Mouse (Mus musculus): ENCODE data around the gene Gm33543. TPM values are rescaled to one million over a fixed set of nuclear protein-coding genes. Genes with fewer than 3 reads are reported as not detected.

The Gm33543 gene
- polyA plus RNA-seq (2015; fragmentation: Nextera tagmentation; extraction: Ambion mirVana), result 0.12 and 0.13 TPM in 2 replicates

DNA sequence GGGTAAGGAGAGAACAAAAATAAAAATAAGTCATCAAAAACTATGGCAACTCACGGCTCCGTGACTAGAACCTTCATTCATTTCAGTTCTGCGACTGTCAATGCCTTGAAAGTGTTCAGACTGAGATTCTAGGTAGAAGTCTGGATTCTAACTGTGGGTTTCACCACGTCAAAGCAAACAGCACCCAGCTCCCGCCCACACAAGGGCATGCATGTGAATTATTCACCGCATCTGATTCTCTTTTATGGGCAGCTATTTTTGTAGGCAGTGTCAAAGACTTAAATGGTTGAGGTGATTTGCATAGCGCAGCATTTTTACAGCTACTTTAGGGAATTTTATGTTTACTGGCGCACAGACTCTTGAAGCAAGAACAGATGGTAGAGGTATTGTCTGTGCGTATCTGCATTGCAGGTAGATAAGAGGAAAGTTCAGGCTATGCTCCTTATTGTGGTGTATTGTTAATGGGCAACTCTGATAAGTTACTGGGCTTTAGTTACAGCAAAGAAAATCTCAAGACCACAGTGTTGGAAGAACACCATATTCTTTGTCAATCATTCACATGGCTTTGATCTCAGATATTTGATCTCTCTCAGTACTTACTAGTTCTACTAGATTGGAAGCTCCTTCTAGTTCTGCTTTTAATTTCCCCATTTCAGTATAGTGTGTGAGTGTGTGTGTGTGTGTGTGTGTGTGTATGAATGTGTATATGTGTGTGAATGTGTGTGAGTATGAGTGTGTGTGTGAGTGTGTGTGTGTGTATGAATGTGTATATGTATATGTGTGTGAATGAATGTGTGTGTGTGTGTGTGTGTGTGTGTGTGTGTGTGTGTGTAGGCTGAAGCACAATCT lies at the start of gene Gm33543:
Gene Gm33543 (minus strand): TSS at position 142 of the 849 bp plus-strand sequence.
- Histone ChIP-seq H3K36me3 (replicated peaks) (no peaks in the 10 kb centered on the region), H3K9ac (no peak within 1 kb of the TSS), H3K27ac (replicated peaks) (no peak within 1 kb of the TSS), H3K4me3 (replicated peaks) (no peak within 1 kb of the TSS), H3K4me1 (replicated peaks) (0 out of 2 replicates have a peak, but pooled peaks cover 3% of the 10 kb centered on the region), H3K4me2 (no peak within 1 kb of the TSS), H3K9me3 (replicated peaks) (no peaks in the 10 kb centered on the region), H3K27me3 (no peaks in the 10 kb centered on the region)
- no peak for ATAC-seq (ENCODE audit: insufficient read depth)
- WGBS (ENCODE audit: insufficient replicate concordance), result 68% methylated on average over 9 of the region's 9 CpGs

DNA sequence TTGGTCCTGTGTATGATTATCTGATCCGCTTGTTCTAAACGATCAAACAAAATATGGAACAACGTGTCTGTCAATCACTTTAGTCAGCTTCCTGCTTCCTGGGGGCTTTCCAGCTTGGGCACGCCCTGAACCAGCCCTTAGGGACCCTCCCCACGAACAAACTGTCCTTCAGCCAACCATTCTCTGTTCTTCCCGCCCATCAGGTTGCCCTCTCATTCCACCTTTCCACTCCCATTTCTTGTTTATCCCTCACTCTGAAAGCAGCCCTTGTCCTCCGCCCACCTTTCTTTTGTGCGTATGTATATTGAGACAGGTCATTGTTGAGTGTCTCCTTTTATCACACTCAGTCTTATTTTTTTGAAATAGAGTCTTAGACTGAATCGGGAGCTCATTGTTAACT lies 49.4 kb upstream of the Gm33543 start:
- ATAC-seq (ENCODE audit: insufficient read depth), result no peak
- no peaks in the 10 kb centered on the region for H3K9me3 ChIP-seq (replicated peaks)
- no peaks in the 10 kb centered on the region for H3K4me1 ChIP-seq (replicated peaks)
- H3K4me2 ChIP-seq, result no peak overlapping the region
- WGBS (ENCODE audit: insufficient replicate concordance), result 62% methylated on average over 9 of the region's 9 CpGs
- no peak overlapping the region for H3K4me3 ChIP-seq (replicated peaks)
- no peaks in the 10 kb centered on the region for H3K36me3 ChIP-seq (replicated peaks)
- H3K9ac ChIP-seq, result no peak overlapping the region
- no peak overlapping the region for H3K27ac ChIP-seq (replicated peaks)
- no peaks in the 10 kb centered on the region; the same call in 1 of the 2 replicates for H3K27me3 ChIP-seq

DNA sequence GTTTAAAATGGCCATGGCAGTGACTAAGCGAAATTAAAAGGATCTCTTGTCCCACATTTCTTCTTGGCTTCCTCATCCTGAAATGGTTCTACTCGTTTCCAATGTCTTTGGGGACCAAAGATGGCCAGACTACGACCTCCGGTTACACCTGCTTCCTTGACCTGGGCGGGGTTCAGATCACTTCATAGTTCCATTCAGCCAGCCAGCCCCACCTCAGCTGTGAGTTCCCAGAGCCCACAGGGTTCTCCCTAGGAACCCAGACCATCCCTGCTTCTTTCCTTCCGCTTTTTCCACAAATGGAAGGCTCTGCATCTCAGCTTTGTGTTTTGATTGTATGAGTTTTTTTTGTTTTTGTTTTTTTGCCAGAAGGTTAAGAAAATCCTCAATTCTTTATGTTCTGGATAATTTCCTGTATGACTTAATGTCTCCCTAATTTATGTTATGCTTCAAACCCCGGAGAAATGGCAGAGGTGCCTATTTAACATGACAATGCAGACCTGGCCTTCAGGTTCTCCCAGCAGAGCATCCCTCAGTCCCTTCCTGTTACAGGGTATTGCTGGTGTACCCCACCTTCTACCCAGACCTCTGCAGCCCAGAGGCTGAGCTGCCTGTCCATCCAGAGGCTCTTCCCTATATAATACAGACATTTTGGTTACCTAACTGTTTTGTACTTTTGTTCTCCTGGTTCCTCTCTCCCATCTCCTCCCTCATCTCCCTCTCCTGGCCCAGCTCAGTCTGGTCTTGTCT lies 48.7 kb upstream of the Gm33543 start:
- Histone ChIP-seq H3K36me3 (replicated peaks) (no peaks in the 10 kb centered on the region), H3K9me3 (replicated peaks) (no peaks in the 10 kb centered on the region), H3K4me1 (replicated peaks) (no peaks in the 10 kb centered on the region), H3K4me3 (replicated peaks) (no peak overlapping the region), H3K27me3 (no peaks in the 10 kb centered on the region; the same call in 1 of the 2 replicates), H3K4me2 (no peak overlapping the region), H3K9ac (no peak overlapping the region), H3K27ac (replicated peaks) (no peak overlapping the region)
- no peak for ATAC-seq (ENCODE audit: insufficient read depth)
- 47% methylated on average over 7 of the region's 7 CpGs for WGBS (ENCODE audit: insufficient replicate concordance)

DNA sequence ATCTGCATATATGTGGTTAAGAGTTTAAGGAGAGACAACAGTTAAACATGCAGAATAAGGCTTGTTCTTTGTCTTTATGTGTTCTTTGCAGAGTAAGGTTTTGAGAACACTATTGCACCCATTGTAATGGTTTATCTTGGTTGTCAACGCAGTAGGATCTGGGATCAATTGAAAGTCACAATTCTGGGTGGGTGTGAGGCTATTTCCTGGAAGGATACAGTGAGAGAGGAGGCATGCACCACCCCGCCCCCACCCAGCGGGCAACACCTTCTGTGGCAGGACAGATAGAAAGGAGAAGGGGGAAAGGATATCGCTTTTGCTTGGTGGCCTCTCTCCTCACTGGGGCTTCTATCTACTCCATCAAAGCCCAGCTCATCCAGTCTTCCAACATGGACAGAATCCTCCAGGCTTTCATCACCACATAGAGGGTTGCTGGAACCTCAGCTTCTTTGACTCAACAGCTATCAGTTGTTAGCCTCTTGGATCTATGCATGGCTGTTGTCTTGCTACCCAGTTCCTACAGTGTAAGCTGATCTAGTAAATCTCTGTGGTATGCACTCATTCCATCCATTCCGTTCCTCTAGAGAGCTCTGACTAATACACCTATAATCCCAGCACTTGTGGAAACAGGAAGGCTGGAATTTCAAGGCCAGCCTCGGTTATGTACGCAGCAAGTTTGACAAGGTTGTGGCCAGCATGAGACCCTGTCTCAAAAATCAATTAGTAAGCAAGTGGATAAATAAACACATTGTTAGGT lies 41.2 kb upstream of the Gm33543 start:
- Histone ChIP-seq H3K9me3 (replicated peaks) (no peaks in the 10 kb centered on the region), H3K36me3 (replicated peaks) (no peaks in the 10 kb centered on the region), H3K27me3 (no peaks in the 10 kb centered on the region), H3K4me1 (replicated peaks) (no peaks in the 10 kb centered on the region), H3K4me2 (no peak overlapping the region), H3K4me3 (replicated peaks) (no peak overlapping the region), H3K27ac (replicated peaks) (no peak overlapping the region), H3K9ac (no peak overlapping the region)
- ATAC-seq (ENCODE audit: insufficient read depth), result no peak
- WGBS (ENCODE audit: insufficient replicate concordance), result 49% methylated on average over 7 of the region's 7 CpGs

DNA sequence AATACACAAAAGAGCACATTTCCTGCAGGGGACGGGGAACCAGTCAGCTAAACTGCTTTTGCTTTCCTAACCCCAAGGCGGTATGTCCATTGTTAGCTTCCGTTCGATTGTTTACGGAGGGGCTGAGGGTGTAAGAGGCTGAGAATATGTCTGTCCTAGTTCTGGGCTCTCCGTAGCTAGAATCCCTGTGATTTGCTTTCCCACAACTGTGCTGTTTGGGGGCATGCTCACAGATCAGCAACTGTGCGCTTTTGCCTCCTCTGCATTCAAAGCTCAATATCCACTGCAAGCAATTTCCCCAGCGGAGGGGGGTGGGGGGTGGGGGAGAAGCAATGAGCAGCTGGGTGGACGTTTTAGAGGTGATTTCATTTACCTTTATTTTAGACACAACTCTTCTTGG lies 39.3 kb upstream of the Gm33543 start:
- H3K36me3 ChIP-seq (replicated peaks), result no peaks in the 10 kb centered on the region
- H3K9ac ChIP-seq, result no peak overlapping the region
- no peak overlapping the region for H3K27ac ChIP-seq (replicated peaks)
- H3K4me3 ChIP-seq (replicated peaks), result no peak overlapping the region
- no peaks in the 10 kb centered on the region for H3K9me3 ChIP-seq (replicated peaks)
- 36% methylated on average over 9 of the region's 9 CpGs for WGBS (ENCODE audit: insufficient replicate concordance)
- no peak for ATAC-seq (ENCODE audit: insufficient read depth)
- H3K27me3 ChIP-seq, result no peaks in the 10 kb centered on the region
- H3K4me1 ChIP-seq (replicated peaks), result no peaks in the 10 kb centered on the region
- no peak overlapping the region for H3K4me2 ChIP-seq

DNA sequence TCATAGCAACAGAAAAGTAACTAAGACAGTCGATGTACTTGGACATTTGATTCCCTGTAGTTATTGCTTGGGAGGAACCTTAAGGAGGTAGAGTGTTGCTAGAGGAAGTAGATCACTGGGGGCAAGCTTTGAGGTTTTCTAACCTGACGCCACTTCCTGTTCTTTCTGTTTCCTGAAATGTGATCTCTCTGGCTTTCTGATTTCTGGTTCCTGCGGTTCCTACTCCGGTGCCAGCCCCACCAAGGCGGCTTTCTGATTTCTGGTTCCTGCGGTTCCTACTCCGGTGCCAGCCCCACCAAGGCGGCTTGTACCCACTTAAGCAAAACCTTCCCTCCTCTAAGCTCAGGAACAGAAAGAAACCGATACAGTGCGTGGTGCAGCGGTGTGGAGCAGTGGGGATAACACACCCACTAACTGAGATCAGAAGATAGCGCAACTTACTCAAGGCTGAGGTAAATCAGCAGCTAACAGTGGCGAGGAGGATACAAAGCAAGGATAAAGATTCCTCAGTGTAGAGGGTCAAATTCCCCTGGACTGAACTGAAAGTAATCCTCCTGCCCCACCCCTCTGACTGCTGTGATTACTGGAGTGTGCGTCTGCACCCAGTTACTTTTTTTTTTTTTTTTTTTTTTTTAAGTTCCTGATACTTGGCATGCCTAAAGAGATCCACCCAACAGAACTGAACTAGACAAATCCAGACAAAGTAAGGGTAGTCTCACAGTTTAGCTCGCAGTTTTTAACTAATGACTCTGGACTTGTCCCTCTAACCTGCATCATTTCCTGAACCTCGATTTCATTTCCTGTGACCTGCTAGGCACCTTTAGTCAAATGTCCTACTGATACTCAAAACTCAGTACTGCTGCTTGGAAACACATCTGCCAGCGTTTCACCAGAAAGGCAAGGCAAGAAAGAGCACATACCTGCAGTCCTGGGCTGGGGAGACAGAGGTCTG lies 37.5 kb upstream of the Gm33543 start:
- peak overlapping the region; percentile 18 for H3K4me3 ChIP-seq (replicated peaks)
- H3K9me3 ChIP-seq (replicated peaks), result no peaks in the 10 kb centered on the region
- H3K27me3 ChIP-seq, result no peaks in the 10 kb centered on the region
- ATAC-seq (ENCODE audit: insufficient read depth), result no peak
- peak overlapping the region; percentile 21; the same call in 1 of the 2 replicates for H3K4me2 ChIP-seq
- no peaks in the 10 kb centered on the region for H3K36me3 ChIP-seq (replicated peaks)
- WGBS (ENCODE audit: insufficient replicate concordance), result 36% methylated on average over 17 of the region's 17 CpGs
- no peaks in the 10 kb centered on the region for H3K4me1 ChIP-seq (replicated peaks)
- no peak overlapping the region for H3K9ac ChIP-seq
- H3K27ac ChIP-seq (replicated peaks), result no peak overlapping the region

DNA sequence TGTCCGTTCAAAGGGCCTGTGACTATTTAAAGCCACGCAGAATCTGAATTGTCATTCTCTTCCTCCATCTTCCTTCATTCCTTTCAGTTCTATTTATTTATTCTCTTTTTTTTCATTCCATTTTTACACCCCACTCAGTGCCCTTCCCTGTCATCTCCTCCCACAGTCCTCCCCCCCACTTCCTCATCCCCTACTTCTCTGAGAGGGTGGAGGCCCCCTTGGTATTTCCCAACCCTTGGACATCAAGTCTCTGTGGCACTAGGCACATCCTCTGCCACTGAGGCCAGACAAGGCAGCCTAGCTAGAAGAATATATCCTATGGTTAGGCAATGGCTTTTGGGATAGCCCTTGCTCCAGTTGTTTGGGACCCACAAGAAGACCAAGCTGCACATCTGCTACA lies 28.1 kb upstream of the Gm33543 start:
- H3K4me2 ChIP-seq, result no peak overlapping the region
- no peaks in the 10 kb centered on the region for H3K9me3 ChIP-seq (replicated peaks)
- no peaks in the 10 kb centered on the region for H3K4me1 ChIP-seq (replicated peaks)
- no peaks in the 10 kb centered on the region for H3K27me3 ChIP-seq
- ATAC-seq (ENCODE audit: insufficient read depth), result no peak
- 64% methylated on average over 2 of the region's 2 CpGs for whole genome bisulfite sequencing (ENCODE audit: insufficient replicate concordance)
- no peak overlapping the region for H3K27ac ChIP-seq (replicated peaks)
- no peak overlapping the region for H3K9ac ChIP-seq
- H3K4me3 ChIP-seq (replicated peaks), result no peak overlapping the region
- no peaks in the 10 kb centered on the region for H3K36me3 ChIP-seq (replicated peaks)

DNA sequence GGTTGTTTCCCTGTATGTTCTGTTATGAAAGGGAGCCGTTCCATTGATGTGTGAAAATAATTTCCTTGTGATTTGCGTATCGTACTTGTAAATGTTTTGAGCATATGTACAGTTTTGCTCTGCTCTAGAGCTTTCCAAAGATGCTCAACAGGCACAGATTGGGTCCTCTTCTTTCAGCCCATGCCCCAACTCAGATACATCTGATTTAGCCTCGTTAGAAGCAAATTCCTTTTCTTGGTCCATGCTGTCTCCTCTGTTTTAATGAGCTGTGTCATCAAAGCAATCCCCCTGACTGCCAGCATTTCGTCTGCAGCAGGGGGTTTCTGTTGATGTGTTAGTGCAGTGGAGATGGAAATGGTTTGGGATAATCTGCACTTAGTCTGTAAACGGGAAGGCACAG lies 25.6 kb upstream of the Gm33543 start:
- WGBS (ENCODE audit: insufficient replicate concordance), result 62% methylated on average over 6 of the region's 6 CpGs
- no peaks in the 10 kb centered on the region for H3K27me3 ChIP-seq
- no peak overlapping the region for H3K9ac ChIP-seq
- H3K27ac ChIP-seq (replicated peaks), result no peak overlapping the region
- no peaks in the 10 kb centered on the region for H3K36me3 ChIP-seq (replicated peaks)
- H3K4me3 ChIP-seq (replicated peaks), result no peak overlapping the region
- H3K4me1 ChIP-seq (replicated peaks), result no peaks in the 10 kb centered on the region
- no peak for ATAC-seq (ENCODE audit: insufficient read depth)
- no peaks in the 10 kb centered on the region for H3K9me3 ChIP-seq (replicated peaks)
- no peak overlapping the region for H3K4me2 ChIP-seq

DNA sequence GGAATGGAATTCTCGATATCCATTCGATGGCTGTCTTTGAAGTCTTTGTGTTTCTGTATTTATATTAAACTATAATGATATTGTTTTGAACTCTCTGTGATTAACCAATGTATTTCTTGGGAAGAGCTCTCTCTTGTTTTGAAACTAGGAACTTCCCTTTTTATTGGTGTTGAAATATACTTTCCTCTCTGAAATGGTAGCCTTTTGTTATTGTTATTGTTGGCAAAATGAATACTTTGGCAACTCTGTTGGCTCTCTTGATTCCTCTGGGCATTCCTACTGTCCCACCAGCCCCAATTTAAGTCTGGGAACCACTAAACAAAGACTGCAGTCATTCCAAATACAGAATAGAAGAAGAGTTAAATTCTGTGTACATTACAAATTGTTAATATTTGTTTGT lies 24.9 kb upstream of the Gm33543 start:
- H3K9me3 ChIP-seq (replicated peaks), result no peaks in the 10 kb centered on the region
- H3K4me3 ChIP-seq (replicated peaks), result no peak overlapping the region
- H3K4me1 ChIP-seq (replicated peaks), result no peaks in the 10 kb centered on the region
- H3K27me3 ChIP-seq, result no peaks in the 10 kb centered on the region
- no peak for ATAC-seq (ENCODE audit: insufficient read depth)
- H3K27ac ChIP-seq (replicated peaks), result no peak overlapping the region
- no peak overlapping the region for H3K9ac ChIP-seq
- no peaks in the 10 kb centered on the region for H3K36me3 ChIP-seq (replicated peaks)
- WGBS (ENCODE audit: insufficient replicate concordance), result 70% methylated on average over 2 of the region's 2 CpGs
- no peak overlapping the region for H3K4me2 ChIP-seq

DNA sequence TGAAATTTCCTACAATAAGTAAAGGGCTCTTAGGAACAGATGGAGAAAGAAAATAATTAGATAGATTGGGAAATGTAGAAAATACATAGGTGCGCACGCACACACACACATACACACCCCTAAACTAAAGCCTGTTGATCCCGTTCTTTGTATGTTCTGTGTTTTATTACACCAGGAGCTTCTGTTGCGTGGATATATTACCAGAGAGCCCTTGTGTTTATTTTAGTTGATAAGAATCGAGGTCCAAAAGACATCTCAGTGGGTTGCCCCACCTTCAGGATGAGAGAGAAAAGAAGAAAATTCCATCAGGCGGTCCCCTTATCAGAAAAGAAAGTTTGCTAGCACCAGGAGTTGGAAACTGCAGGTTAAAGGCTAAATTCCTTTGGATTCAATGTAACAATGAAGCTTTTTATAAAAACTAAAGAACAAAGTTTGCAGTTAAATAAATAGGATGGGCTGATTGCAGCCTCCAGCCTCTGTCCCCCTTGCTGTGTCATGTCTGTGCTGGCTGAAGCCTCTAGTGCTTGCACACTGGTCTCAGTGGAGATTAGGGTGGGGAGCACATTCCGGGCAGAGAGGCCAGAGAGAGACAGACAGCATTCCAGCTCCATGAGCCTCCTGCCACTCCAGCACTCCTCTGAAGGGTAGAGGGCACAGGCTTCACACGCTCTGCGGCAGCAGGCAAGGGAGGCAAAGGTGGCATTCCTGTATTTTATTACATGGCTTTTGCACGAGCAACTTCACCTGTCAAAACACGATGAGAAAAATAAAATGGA lies 21.8 kb upstream of the Gm33543 start:
- Histone ChIP-seq H3K27ac (replicated peaks) (no peak overlapping the region), H3K4me1 (replicated peaks) (no peaks in the 10 kb centered on the region), H3K9ac (no peak overlapping the region), H3K4me2 (no peak overlapping the region), H3K36me3 (replicated peaks) (no peaks in the 10 kb centered on the region), H3K4me3 (replicated peaks) (no peak overlapping the region), H3K27me3 (no peaks in the 10 kb centered on the region), H3K9me3 (replicated peaks) (no peaks in the 10 kb centered on the region)
- 60% methylated on average over 11 of the region's 11 CpGs for WGBS (ENCODE audit: insufficient replicate concordance)
- ATAC-seq (ENCODE audit: insufficient read depth), result no peak
